Mouse (Mus musculus): ENCODE measurements around the gene Sdr39u1.

DNA sequence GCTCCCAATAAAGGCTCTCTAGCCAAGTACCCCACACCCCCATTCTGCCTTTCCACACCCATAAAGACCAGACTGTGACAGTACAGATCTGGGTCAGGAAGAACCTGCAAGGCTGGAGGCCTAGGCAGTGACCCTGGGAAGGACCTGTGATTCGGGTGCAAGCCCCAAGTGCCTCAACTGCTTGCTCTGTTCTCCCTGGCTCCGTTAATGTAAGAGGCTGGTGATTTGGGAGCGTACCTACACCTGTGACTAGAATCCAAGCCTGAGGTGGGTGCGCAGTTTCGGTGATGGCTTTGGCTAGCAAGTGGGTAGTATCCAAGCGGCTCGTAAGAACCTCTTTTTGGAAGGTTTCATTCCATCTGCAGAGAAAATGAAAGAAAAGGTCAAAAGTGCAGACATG, 1.1 kb downstream of the Sdr39u1 start:
- TF ChIP-seq POLR2A (IDR thresholded peaks at IDR 0.05; ENCODE audit: extremely low read depth, insufficient read depth, low read length) (0 out of 2 replicates have a peak, but pooled peaks have one; percentile 10), CTCF (IDR thresholded peaks at IDR 0.05; ENCODE audit: extremely low read depth, insufficient read depth, low read length) (no peak)
